Mouse (Mus musculus) E14TG2a.4 (cell line): ENCODE measurements around the gene U2af1.
"Not testable (repeated sequence)": the region's sequence is repeated elsewhere in the genome, so short reads cannot be mapped to it uniquely, and the experiment has no call there.

Experiments used
- H3K27me3 ChIP-seq: 2 replicates; pipeline ENCODE4 v1.6.1; 2014; ENCODE audit warnings: low read length, control low read depth; ENCODE audit not compliant: insufficient read depth
- H3K36me3 ChIP-seq: 2 replicates; pipeline ENCODE4 v1.6.1; 2014; ENCODE audit warnings: low read length, control low read depth; ENCODE audit not compliant: insufficient read depth
- H3K4me1 ChIP-seq: replicated peaks from 2 replicates; pipeline ENCODE4 v1.6.1; 2014; ENCODE audit warnings: low read depth, low read length, control low read depth
- H3K4me3 ChIP-seq: replicated peaks from 2 replicates; pipeline ENCODE4 v1.5.1; 2014; ENCODE audit warnings: mild to moderate bottlenecking, low read length
- H3K9me3 ChIP-seq: 2 replicates; pipeline ENCODE4 v1.6.1; 2014; ENCODE audit warnings: low read length, control low read depth
- CTCF ChIP-seq: conservative IDR thresholded peaks from 2 replicates; pipeline ENCODE4 v1.5.1; 2014; ENCODE audit warnings: low read length
- NANOG ChIP-seq: IDR thresholded peaks from 2 replicates; pipeline ENCODE4 v1.6.1; 2014; ENCODE audit warnings: borderline replicate concordance, low read length, mixed read lengths
- POU5F1 ChIP-seq: IDR thresholded peaks from 2 replicates; pipeline ENCODE4 v1.6.1; 2014; ENCODE audit warnings: low read length, borderline replicate concordance

Gene U2af1

GRCm38 (mm10) chr17:31623101-31623500, 35.6 kb downstream of the U2af1 start:
- Histone ChIP-seq H3K9me3 (peaks cover 6% of the 10 kb centered on the region; the same call in 1 of the 2 replicates), H3K27me3 (peaks cover 21% of the 10 kb centered on the region), H3K36me3 (0 out of 2 replicates have a peak, but pooled peaks cover 4% of the 10 kb centered on the region), H3K4me3 (no peak overlapping the region), H3K4me1 (peaks cover 19% of the 10 kb centered on the region)
- TF ChIP-seq NANOG = no peak
- TF ChIP-seq POU5F1 = no peak
- no peak for TF ChIP-seq CTCF

DNA sequence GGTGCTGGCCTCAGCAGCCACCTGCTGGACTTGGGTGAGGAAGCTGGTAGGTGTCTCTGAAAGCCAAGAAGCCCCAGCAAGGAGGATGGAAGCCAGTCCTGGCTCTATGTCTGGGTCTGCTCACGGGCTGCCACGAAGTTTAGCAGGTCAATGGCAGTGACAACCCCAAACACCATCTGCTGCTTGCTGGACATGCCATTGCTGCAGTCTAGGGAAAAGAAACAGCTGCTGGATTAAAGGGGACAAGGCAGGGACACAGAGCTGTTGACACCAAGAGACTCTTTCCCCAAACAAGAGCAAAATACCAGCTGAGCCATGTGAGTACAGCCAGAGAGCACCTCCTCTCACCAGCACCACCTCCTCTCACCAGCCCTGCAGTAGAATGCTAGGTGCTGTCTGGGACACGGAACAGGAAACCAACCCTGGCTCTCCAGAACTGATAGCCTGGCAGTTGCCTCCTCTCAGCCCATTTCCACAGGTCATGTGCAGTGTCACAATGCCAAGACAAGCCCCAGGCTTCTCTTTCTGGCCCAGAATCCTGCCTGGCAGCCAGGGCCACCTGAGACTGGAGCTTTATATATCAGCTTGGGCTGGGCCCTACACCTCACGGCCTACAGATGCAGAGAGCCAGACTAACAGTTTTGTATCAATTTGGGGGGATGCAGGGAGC, 45.5 kb downstream of the U2af1 start:
- Histone ChIP-seq H3K36me3 (peaks cover 12% of the 10 kb centered on the region), H3K9me3 (no peaks in the 10 kb centered on the region), H3K4me3 (no peak overlapping the region), H3K27me3 (no peaks in the 10 kb centered on the region), H3K4me1 (no peaks in the 10 kb centered on the region)
- no peak for TF ChIP-seq POU5F1
- no peak for TF ChIP-seq NANOG
- no peak for TF ChIP-seq CTCF

- peaks cover 35% of the 10 kb centered on the region for H3K36me3 ChIP-seq
- peaks cover 13% of the 10 kb centered on the region; the same call in 1 of the 2 replicates for H3K4me1 ChIP-seq
- no peak overlapping the region for H3K4me3 ChIP-seq
- no peaks in the 10 kb centered on the region for H3K27me3 ChIP-seq
- H3K9me3 ChIP-seq = no peaks in the 10 kb centered on the region
- TF ChIP-seq POU5F1 (no peak), CTCF (no peak), NANOG (no peak)
Measured at GRCm38 (mm10) chr17:31609895-31610294, 48.8 kb downstream of the U2af1 start.

- H3K27me3 ChIP-seq, H3K9me3 ChIP-seq, H3K4me3 ChIP-seq: not testable (repeated sequence)
- Histone ChIP-seq H3K36me3 (peaks cover 42% of the 10 kb centered on the region), H3K4me1 (peaks cover 18% of the 10 kb centered on the region)
Measured at GRCm38 (mm10) chr17:31609173-31609572, 49.5 kb downstream of the U2af1 start.

- Histone ChIP-seq H3K4me1 (peaks cover 18% of the 10 kb centered on the region), H3K4me3 (no peak overlapping the region), H3K36me3 (peaks cover 59% of the 10 kb centered on the region), H3K9me3 (no peaks in the 10 kb centered on the region), H3K27me3 (no peaks in the 10 kb centered on the region)
- TF ChIP-seq CTCF = no peak
- TF ChIP-seq NANOG = no peak
- no peak for TF ChIP-seq POU5F1
Measured at GRCm38 (mm10) chr17:31607256-31607951, 51.3 kb downstream of the U2af1 start.

GRCm38 (mm10) chr17:31606424-31606823, 52.3 kb downstream of the U2af1 start:
- TF ChIP-seq NANOG (no peak), POU5F1 (no peak), CTCF (peak; percentile 59)
- no peaks in the 10 kb centered on the region for H3K27me3 ChIP-seq

DNA sequence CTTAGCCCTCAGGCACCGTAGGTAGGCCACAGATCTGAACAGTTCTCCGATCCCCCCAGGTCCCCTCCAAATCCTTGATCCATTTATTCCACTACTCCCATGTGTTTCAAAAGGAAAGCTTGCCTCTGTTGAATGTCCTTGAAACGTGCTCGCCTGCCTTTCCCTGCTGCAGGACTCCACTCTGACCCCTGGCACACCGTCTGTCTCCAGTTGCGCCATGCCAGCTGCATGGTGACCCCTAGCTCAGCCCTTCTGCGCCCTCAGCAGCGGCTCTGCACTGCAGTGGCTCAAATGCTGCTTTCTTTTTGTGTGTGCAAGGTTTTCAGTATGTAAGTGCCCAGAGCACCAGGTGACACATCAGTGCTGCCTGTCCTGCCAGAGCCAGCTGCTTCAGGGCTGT, 60.1 kb downstream of the U2af1 start:
- TF ChIP-seq NANOG = no peak
- TF ChIP-seq CTCF = no peak
- no peak for TF ChIP-seq POU5F1
- H3K4me3 ChIP-seq = no peak overlapping the region
- peaks cover 90% of the 10 kb centered on the region for H3K36me3 ChIP-seq
- H3K27me3 ChIP-seq = no peaks in the 10 kb centered on the region
- H3K9me3 ChIP-seq = no peaks in the 10 kb centered on the region
- no peaks in the 10 kb centered on the region for H3K4me1 ChIP-seq

More at GRCm38 (mm10) chr17:31606424-31606823, 52.3 kb downstream of the U2af1 start:
- Histone ChIP-seq H3K4me3 (no peak overlapping the region), H3K4me1 (peaks cover 18% of the 10 kb centered on the region), H3K9me3 (no peaks in the 10 kb centered on the region), H3K36me3 (peaks cover 68% of the 10 kb centered on the region)

- TF ChIP-seq NANOG (no peak), CTCF (no peak), POU5F1 (no peak)
- Histone ChIP-seq H3K36me3 (peaks cover 89% of the 10 kb centered on the region), H3K27me3 (no peaks in the 10 kb centered on the region), H3K4me1 (no peaks in the 10 kb centered on the region), H3K4me3 (no peak overlapping the region), H3K9me3 (no peaks in the 10 kb centered on the region)
Measured at GRCm38 (mm10) chr17:31597957-31598356, 60.7 kb downstream of the U2af1 start.
